Mouse (Mus musculus): ENCODE measurements around the gene Ccdc13. TPM values are rescaled to one million over a fixed set of nuclear protein-coding genes. Genes with fewer than 3 reads are reported as not detected.

Gene Ccdc13
- polyA plus RNA-seq, 1 experiment from 2014 or later, result 2.3 TPM

GRCm38 (mm10) chr9:121757432-121757831 lies 81.8 kb downstream of the Ccdc13 start:
- H3K4me3 ChIP-seq (replicated peaks; ENCODE audit: low read depth, low read length), result no peak overlapping the region
- ATAC-seq (ENCODE audit: low FRiP score, low TSS enrichment) (no peak), DNase-seq (no peak)
- H3K4me1 ChIP-seq (ENCODE audit: control insufficient read depth, insufficient read depth, low read length), result peaks cover 16% of the 10 kb centered on the region
- H3K36me3 ChIP-seq (ENCODE audit: control insufficient read depth, insufficient read depth, low read length), result peaks cover 44% of the 10 kb centered on the region
- 68% methylated on average over 3 of the region's 3 CpGs for WGBS
- no peak overlapping the region for H3K9ac ChIP-seq (replicated peaks; ENCODE audit: low read length)
- no peak overlapping the region for H3K27ac ChIP-seq (replicated peaks; ENCODE audit: low read depth, low read length)
- no peak overlapping the region for H3K4me2 ChIP-seq (ENCODE audit: low read length)
- no peaks in the 10 kb centered on the region for H3K27me3 ChIP-seq (ENCODE audit: control insufficient read depth, insufficient read depth, low read length)
- no peaks in the 10 kb centered on the region for H3K9me3 ChIP-seq (ENCODE audit: control insufficient read depth, low read length)

- H3K27ac ChIP-seq (replicated peaks; ENCODE audit: low read depth, low read length), result no peak overlapping the region
- H3K4me2 ChIP-seq (ENCODE audit: low read length), result no peak overlapping the region
- H3K9ac ChIP-seq (replicated peaks; ENCODE audit: low read length), result no peak overlapping the region
- no peak overlapping the region for H3K4me3 ChIP-seq (replicated peaks; ENCODE audit: low read depth, low read length)
- peaks cover 16% of the 10 kb centered on the region for H3K4me1 ChIP-seq (ENCODE audit: control insufficient read depth, insufficient read depth, low read length)
- peaks cover 49% of the 10 kb centered on the region for H3K36me3 ChIP-seq (ENCODE audit: control insufficient read depth, insufficient read depth, low read length)
- DNase-seq (no peak), ATAC-seq (ENCODE audit: low FRiP score, low TSS enrichment) (no peak)
- H3K9me3 ChIP-seq (ENCODE audit: control insufficient read depth, low read length), result no peaks in the 10 kb centered on the region
- WGBS, result 95% methylated on average over 3 of the region's 3 CpGs
- H3K27me3 ChIP-seq (ENCODE audit: control insufficient read depth, insufficient read depth, low read length), result no peaks in the 10 kb centered on the region
Measured at GRCm38 (mm10) chr9:121756785-121757184, 82.5 kb downstream of the Ccdc13 start.

GRCm38 (mm10) chr9:121754624-121755023 lies 84.6 kb downstream of the Ccdc13 start:
- Histone ChIP-seq H3K9ac (replicated peaks; ENCODE audit: low read length) (no peak overlapping the region), H3K9me3 (ENCODE audit: control insufficient read depth, low read length) (no peaks in the 10 kb centered on the region), H3K36me3 (ENCODE audit: control insufficient read depth, insufficient read depth, low read length) (peaks cover 71% of the 10 kb centered on the region), H3K27me3 (ENCODE audit: control insufficient read depth, insufficient read depth, low read length) (no peaks in the 10 kb centered on the region), H3K4me1 (ENCODE audit: control insufficient read depth, insufficient read depth, low read length) (peaks cover 8% of the 10 kb centered on the region; the same call in 1 of the 2 replicates), H3K4me3 (replicated peaks; ENCODE audit: low read depth, low read length) (no peak overlapping the region), H3K4me2 (ENCODE audit: low read length) (no peak overlapping the region), H3K27ac (replicated peaks; ENCODE audit: low read depth, low read length) (no peak overlapping the region)
- ATAC-seq (ENCODE audit: low FRiP score, low TSS enrichment), result no peak
- WGBS, result 92% methylated on average over 3 of the region's 3 CpGs
- no peak for DNase-seq

- no peak overlapping the region for H3K9ac ChIP-seq (replicated peaks; ENCODE audit: low read length)
- H3K27ac ChIP-seq (replicated peaks; ENCODE audit: low read depth, low read length), result no peak overlapping the region
- peaks cover 90% of the 10 kb centered on the region for H3K36me3 ChIP-seq (ENCODE audit: control insufficient read depth, insufficient read depth, low read length)
- H3K4me1 ChIP-seq (ENCODE audit: control insufficient read depth, insufficient read depth, low read length), result no peaks in the 10 kb centered on the region
- H3K9me3 ChIP-seq (ENCODE audit: control insufficient read depth, low read length), result no peaks in the 10 kb centered on the region
- 97% methylated on average over 9 of the region's 9 CpGs for WGBS
- ATAC-seq (ENCODE audit: low FRiP score, low TSS enrichment), result no peak
- no peak overlapping the region for H3K4me3 ChIP-seq (replicated peaks; ENCODE audit: low read depth, low read length)
- DNase-seq, result no peak
- no peaks in the 10 kb centered on the region for H3K27me3 ChIP-seq (ENCODE audit: control insufficient read depth, insufficient read depth, low read length)
- no peak overlapping the region for H3K4me2 ChIP-seq (ENCODE audit: low read length)
Measured at GRCm38 (mm10) chr9:121752774-121753173, 86.5 kb downstream of the Ccdc13 start.

Other genes starting within 250 kb of the Ccdc13 start
- gene Lyzl4, start 197.4 kb downstream of the Ccdc13 start, polyA plus RNA-seq (2014; fragmentation: Nextera tagmentation; extraction: Ambion mirVana), result not detected in 2 replicates
- gene Vipr1, start 196.7 kb downstream of the Ccdc13 start, polyA plus RNA-seq (2014; fragmentation: Nextera tagmentation; extraction: Ambion mirVana), result 0.08 and 0.25 TPM in 2 replicates
- 20.0 and 27.7 TPM in 2 replicates for gene Sec22c, start 134.0 kb downstream of the Ccdc13 start, polyA plus RNA-seq (2014; fragmentation: Nextera tagmentation; extraction: Ambion mirVana)
- 164 and 190 TPM in 2 replicates for gene Ss18l2, start 129.1 kb downstream of the Ccdc13 start, polyA plus RNA-seq (2014; fragmentation: Nextera tagmentation; extraction: Ambion mirVana)
- 61.5 and 73.0 TPM in 2 replicates for gene Nktr, start 120.3 kb downstream of the Ccdc13 start, polyA plus RNA-seq (2014; fragmentation: Nextera tagmentation; extraction: Ambion mirVana)
- gene Zfp651, start 80.1 kb downstream of the Ccdc13 start, polyA plus RNA-seq (2014; fragmentation: Nextera tagmentation; extraction: Ambion mirVana), result 15.8 and 17.5 TPM in 2 replicates
- 1.1 and 1.9 TPM in 2 replicates for gene Klhl40, start 61.9 kb downstream of the Ccdc13 start, polyA plus RNA-seq (2014; fragmentation: Nextera tagmentation; extraction: Ambion mirVana)
- 0.12 and 0.24 TPM in 2 replicates for gene Hhatl, start 47.0 kb downstream of the Ccdc13 start, polyA plus RNA-seq (2014; fragmentation: Nextera tagmentation; extraction: Ambion mirVana)
- gene Higd1a, start 18.9 kb upstream of the Ccdc13 start, polyA plus RNA-seq (2014; fragmentation: Nextera tagmentation; extraction: Ambion mirVana), result 135 and 165 TPM in 2 replicates
- 3.2 and 4.5 TPM in 2 replicates for gene Ackr2, start 58.9 kb upstream of the Ccdc13 start, polyA plus RNA-seq (2014; fragmentation: Nextera tagmentation; extraction: Ambion mirVana)
- not detected in 2 replicates for gene Cyp8b1, start 76.8 kb upstream of the Ccdc13 start, polyA plus RNA-seq (2014; fragmentation: Nextera tagmentation; extraction: Ambion mirVana)
- gene Fam198a, start 111.5 kb upstream of the Ccdc13 start, polyA plus RNA-seq (2014; fragmentation: Nextera tagmentation; extraction: Ambion mirVana), result 0.80 and 0.81 TPM in 2 replicates
- 22.4 and 23.0 TPM in 2 replicates for gene Pomgnt2, start 157.6 kb upstream of the Ccdc13 start, polyA plus RNA-seq (2014; fragmentation: Nextera tagmentation; extraction: Ambion mirVana)

Measured in midbrain, embryonic 14.5 days (tissue).